Mouse (Mus musculus) layer of hippocampus, adult 9-10 months (tissue): Measurements from ENCODE around the gene Gm49380.

ENCODE experiments used
- DNase-seq: peaks from one replicate; pipeline ENCODE4 v3.0.0; 2022; ENCODE audit warnings: low spot score

The Gm49380 gene

GRCm38 (mm10) chr9:44088877-44089608 is 24.3 kb downstream of the Gm49380 start:
- no peak for DNase-seq

- DNase-seq: no peak
Measured at GRCm38 (mm10) chr9:44087761-44088455, 25.4 kb downstream of the Gm49380 start.

GRCm38 (mm10) chr9:44086960-44087359 is 26.3 kb downstream of the Gm49380 start:
- no peak for DNase-seq

- DNase-seq: no peak
Measured at GRCm38 (mm10) chr9:44085741-44086665, 27.3 kb downstream of the Gm49380 start.

GRCm38 (mm10) chr9:44085276-44085675 is 28.0 kb downstream of the Gm49380 start:
- no peak for DNase-seq

GRCm38 (mm10) chr9:44084659-44085229 is 28.6 kb downstream of the Gm49380 start:
- no peak for DNase-seq

GRCm38 (mm10) chr9:44084236-44084635 is 29.1 kb downstream of the Gm49380 start:
- no peak for DNase-seq

GRCm38 (mm10) chr9:44083392-44084121 is 29.7 kb downstream of the Gm49380 start:
- DNase-seq: no peak

GRCm38 (mm10) chr9:44082266-44082665 is 31.0 kb downstream of the Gm49380 start:
- no peak for DNase-seq

- no peak for DNase-seq
Measured at GRCm38 (mm10) chr9:44081581-44081980, 31.7 kb downstream of the Gm49380 start.

- no peak for DNase-seq
Measured at GRCm38 (mm10) chr9:44080953-44081352, 32.3 kb downstream of the Gm49380 start.

GRCm38 (mm10) chr9:44079997-44080780 is 33.1 kb downstream of the Gm49380 start:
- DNase-seq: no peak

- DNase-seq: no peak
Measured at GRCm38 (mm10) chr9:44078955-44079756, 34.1 kb downstream of the Gm49380 start.

- DNase-seq: no peak
Measured at GRCm38 (mm10) chr9:44078136-44078797, 35.0 kb downstream of the Gm49380 start.

- DNase-seq: no peak
Measured at GRCm38 (mm10) chr9:44077266-44077910, 35.9 kb downstream of the Gm49380 start.

- DNase-seq: no peak
Measured at GRCm38 (mm10) chr9:44076764-44077120, 36.6 kb downstream of the Gm49380 start.

GRCm38 (mm10) chr9:44075996-44076763 is 37.1 kb downstream of the Gm49380 start:
- DNase-seq: no peak
